Mouse (Mus musculus): Measurements from ENCODE around the gene Olfr979. TPM values are rescaled to one million over a fixed set of nuclear protein-coding genes. Genes with fewer than 3 reads are reported as not detected.
"Not testable (repeated sequence)": the region's sequence is repeated elsewhere in the genome, so short reads cannot be mapped to it uniquely, and the experiment has no call there.

Olfr979 gene
- polyA plus RNA-seq (2016; fragmentation: Nextera tagmentation; extraction: Ambion mirVana) = not detected in 2 replicates

DNA sequence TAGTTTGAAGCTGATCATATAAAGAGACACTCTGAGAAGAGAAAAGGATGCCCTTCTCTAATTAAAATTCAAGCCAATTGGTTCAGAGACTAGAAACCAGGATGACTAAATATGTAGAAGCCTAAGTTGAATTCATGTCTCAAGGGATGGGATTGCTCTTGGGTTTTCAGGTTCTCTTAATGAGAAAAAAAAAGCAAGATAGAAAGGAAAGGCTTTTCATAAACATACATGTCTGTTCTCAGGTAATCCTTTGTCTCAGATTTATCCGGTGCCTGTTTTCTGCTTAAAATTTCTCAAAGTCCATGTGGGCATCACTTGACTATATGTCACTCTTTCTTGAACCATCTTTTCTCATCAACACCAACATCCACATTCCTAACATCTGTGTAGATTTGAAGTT lies at the start of gene Olfr979:
Gene Olfr979, minus strand, starts transcription at position 101 of the 400 bp plus-strand sequence.
- Histone ChIP-seq H3K27me3 (no peaks in the 10 kb centered on the region), H3K9ac (no peak within 1 kb of the TSS), H3K4me3 (replicated peaks) (no peak within 1 kb of the TSS), H3K27ac (no peak within 1 kb of the TSS), H3K4me2 (no peak within 1 kb of the TSS), H3K9me3 (no peaks in the 10 kb centered on the region), H3K4me1 (no peaks in the 10 kb centered on the region), H3K36me3 (replicated peaks) (no peaks in the 10 kb centered on the region)
- no peak for ATAC-seq (ENCODE audit: low FRiP score)
- WGBS = 100% methylated on average over 1 of the region's 1 CpGs

DNA sequence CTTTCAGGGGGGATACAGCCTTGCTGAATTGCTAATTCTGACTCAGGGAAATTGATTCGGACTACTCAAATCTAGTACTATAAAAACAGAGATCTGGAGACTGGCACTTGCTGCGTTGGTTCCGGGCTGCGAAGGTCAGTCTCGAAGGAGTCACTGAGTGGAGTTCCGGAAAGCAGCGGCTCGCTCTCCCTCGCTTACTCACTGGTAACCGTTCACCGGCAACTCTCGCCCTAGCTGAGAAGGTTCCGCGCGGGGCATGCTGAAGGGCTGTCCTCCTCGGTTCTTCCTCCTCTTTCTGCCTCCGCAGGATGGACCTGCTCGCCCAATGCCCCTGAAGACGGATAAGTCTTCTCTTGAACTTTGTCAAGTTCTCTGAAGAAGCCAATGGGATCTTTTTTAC lies 46.9 kb upstream of the Olfr979 start:
- Histone ChIP-seq H3K9me3 (no peaks in the 10 kb centered on the region), H3K4me3 (replicated peaks) (no peak overlapping the region)

DNA sequence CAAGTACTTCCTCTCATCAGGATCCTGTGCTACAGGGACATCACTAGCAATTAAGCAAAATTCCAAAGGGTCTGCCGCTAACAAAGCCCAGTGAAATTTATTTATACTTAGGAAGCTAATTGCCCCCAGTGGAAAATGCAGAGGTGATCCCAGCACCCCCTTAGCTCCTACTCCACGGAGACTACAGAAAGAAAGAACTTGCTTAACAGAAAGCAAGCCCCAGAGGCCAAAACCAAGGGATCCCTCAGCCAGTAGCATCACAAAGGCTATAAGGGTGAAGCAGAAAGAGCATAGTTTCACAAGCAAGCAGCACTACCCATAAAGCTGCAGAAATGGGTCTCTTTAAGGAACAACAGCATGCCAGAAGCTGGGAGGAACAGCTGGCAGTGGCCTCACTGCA lies 17.9 kb upstream of the Olfr979 start, which contains the start of gene Olfr981:
Gene Olfr981, plus strand, starts transcription at position 301 of the 400 bp plus-strand sequence.
- Histone ChIP-seq H3K4me2 (no peak within 1 kb of the TSS), H3K9me3 (no peaks in the 10 kb centered on the region), H3K36me3 (replicated peaks) (no peaks in the 10 kb centered on the region), H3K27ac (no peak within 1 kb of the TSS), H3K4me3 (replicated peaks) (no peak within 1 kb of the TSS), H3K27me3 (no peaks in the 10 kb centered on the region), H3K9ac (no peak within 1 kb of the TSS), H3K4me1 (no peaks in the 10 kb centered on the region)
- 78% methylated on average over 2 of the region's 2 CpGs for WGBS
- no peak for ATAC-seq (ENCODE audit: low FRiP score)

More for the DNA sequence above, 46.9 kb upstream of the Olfr979 start:
- Histone ChIP-seq H3K4me1 (no peaks in the 10 kb centered on the region), H3K36me3 (replicated peaks) (no peaks in the 10 kb centered on the region), H3K27ac (no peak overlapping the region), H3K27me3 (no peaks in the 10 kb centered on the region), H3K9ac (no peak overlapping the region), H3K4me2 (no peak overlapping the region)
- ATAC-seq (ENCODE audit: low FRiP score) = no peak
- 96% methylated on average over 19 of the region's 19 CpGs for WGBS

DNA sequence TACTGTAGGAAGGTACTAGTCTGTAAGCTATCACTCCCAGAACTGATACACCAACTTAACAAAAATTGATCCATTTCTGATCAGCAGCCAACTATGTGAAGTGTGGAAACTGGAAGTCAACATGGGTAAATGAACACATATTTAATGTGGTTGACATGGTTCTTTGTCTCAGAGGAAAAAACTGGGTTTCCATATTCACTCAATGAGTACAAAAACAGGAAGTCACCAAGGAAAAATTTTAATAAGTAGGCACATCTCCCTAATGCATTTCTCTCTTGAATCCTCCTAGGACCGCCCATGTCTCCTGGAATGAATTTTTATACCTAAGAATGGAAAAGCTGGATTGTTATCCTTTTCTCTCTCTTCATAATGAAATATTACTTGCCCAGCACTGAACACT lies 6.2 kb upstream of the Olfr979 start, which contains the start of gene Olfr980:
Gene Olfr980, minus strand, starts transcription at position 101 of the 400 bp plus-strand sequence.
- H3K4me3 ChIP-seq (replicated peaks) = no peak within 1 kb of the TSS
- H3K36me3 ChIP-seq (replicated peaks) = no peaks in the 10 kb centered on the region
- ATAC-seq (ENCODE audit: low FRiP score) = no peak
- H3K4me1 ChIP-seq = no peaks in the 10 kb centered on the region
- no peak within 1 kb of the TSS for H3K4me2 ChIP-seq
- 90% methylated on average over 1 of the region's 1 CpGs for WGBS
- no peak within 1 kb of the TSS for H3K9ac ChIP-seq
- H3K27ac ChIP-seq = no peak within 1 kb of the TSS
- H3K9me3 ChIP-seq = no peaks in the 10 kb centered on the region
- H3K27me3 ChIP-seq = no peaks in the 10 kb centered on the region

DNA sequence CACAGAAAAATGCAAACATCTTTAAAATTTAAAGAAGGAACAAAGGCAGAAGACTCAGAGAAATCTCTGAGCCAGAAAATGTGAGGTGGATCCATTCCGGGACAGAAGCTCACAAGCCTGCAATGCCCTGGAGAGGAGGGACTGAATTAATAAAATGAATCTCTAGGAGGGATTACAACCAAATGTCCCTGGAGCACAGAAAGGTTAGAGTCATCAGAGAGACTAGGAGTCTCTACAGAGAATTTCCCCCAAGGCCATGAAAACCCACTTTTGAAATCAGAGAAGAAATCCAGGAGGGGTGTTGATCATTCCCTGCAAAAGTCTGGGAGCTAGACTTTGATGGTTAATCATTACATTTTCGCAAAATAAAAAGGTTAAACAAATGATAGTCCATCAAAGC lies 11.5 kb downstream of the Olfr979 start, which contains the start of gene Olfr978:
Gene Olfr978, plus strand, starts transcription at position 301 of the 400 bp plus-strand sequence.
- no peaks in the 10 kb centered on the region for H3K9me3 ChIP-seq
- H3K27ac ChIP-seq = no peak within 1 kb of the TSS
- no peak within 1 kb of the TSS for H3K4me2 ChIP-seq
- no peaks in the 10 kb centered on the region for H3K36me3 ChIP-seq (replicated peaks)
- WGBS = 79% methylated on average over 2 of the region's 2 CpGs
- no peaks in the 10 kb centered on the region for H3K4me1 ChIP-seq
- no peak within 1 kb of the TSS for H3K9ac ChIP-seq
- ATAC-seq (ENCODE audit: low FRiP score) = no peak
- H3K4me3 ChIP-seq (replicated peaks) = no peak within 1 kb of the TSS
- no peaks in the 10 kb centered on the region for H3K27me3 ChIP-seq

DNA sequence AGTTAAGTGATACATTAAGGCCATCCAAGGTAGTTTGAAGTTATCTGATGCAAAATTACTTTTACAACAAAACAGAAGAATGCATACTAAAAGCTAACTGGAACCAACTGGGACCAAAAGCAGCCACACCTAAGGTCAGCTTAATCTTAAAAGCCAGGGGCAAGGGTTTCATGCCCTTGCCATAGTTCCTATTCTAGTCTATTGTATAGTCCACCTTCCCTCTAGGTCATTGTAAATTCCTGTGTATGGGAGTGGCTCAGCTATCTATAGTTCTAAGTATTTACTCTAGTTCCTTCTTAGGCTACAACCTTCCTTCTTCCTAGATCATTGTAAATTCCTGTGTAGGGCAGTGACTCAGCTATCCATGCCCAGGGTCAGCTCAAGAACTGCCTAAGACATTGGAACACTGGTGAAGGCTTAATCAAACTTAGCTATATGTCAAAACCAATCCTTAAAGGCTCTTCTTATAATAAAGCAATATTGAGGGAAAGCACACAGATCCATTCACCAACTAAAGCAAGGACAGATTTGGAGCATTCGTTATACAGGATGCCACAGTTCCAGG lies 26.6 kb downstream of the Olfr979 start:
- H3K4me3 ChIP-seq (replicated peaks); H3K4me2 ChIP-seq; H3K9me3 ChIP-seq; H3K27me3 ChIP-seq; H3K9ac ChIP-seq; H3K27ac ChIP-seq; ATAC-seq (ENCODE audit: low FRiP score); H3K36me3 ChIP-seq (replicated peaks); H3K4me1 ChIP-seq: not testable (repeated sequence)
- WGBS = 86% methylated on average over 1 of the region's 1 CpGs

DNA sequence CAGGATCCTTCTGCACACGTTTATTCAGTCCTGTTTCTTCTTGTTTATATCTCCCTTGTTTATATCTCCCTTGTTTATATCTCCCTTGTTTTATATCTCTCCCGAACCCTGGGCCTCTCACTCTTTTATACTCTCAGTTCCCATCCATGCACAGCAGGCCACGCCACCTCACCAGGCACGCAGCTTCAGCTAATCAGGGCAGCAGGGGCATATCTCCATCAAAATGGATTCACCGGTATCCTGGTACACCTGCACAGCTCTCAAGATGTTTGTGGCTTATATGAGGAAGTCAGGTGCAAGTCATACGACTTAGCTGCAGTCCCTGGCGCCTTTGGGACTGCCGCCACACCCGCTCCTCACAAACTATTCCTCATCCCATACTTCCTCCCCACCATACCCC lies 42.2 kb downstream of the Olfr979 start, which contains the start of gene Olfr976:
Gene Olfr976, minus strand, starts transcription at position 101 of the 400 bp plus-strand sequence.
- H3K36me3 ChIP-seq (replicated peaks); H3K4me2 ChIP-seq; H3K27me3 ChIP-seq; ATAC-seq (ENCODE audit: low FRiP score); H3K9ac ChIP-seq; H3K4me1 ChIP-seq; H3K9me3 ChIP-seq; H3K4me3 ChIP-seq (replicated peaks); H3K27ac ChIP-seq: not testable (repeated sequence)
- 92% methylated on average over 8 of the region's 9 CpGs for WGBS

DNA sequence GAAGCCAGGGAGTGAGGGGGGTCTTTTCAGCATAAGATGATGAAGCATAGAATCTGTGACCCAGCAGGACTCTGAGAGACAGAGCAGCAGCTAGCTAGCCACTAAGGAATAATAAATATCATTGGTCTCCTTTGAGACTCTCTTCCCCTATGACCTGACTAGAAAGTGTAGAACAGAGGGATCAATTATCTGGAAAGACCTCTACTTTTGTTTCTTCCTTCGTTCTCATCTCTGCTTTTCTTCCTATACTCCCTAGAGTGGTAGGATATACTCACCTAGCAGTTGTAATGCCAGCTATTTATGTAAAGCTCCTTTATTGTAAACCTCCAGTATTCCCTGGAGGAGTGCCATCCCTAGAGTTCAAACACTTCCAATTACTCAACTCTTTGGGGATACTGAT lies 51.3 kb downstream of the Olfr979 start, which contains the start of gene Olfr975:
Gene Olfr975, minus strand, starts transcription at position 101 of the 400 bp plus-strand sequence.
- H3K9ac ChIP-seq = no peak within 1 kb of the TSS
- H3K9me3 ChIP-seq = no peaks in the 10 kb centered on the region
- no peak within 1 kb of the TSS for H3K27ac ChIP-seq
- 55% methylated on average over 1 of the region's 1 CpGs for WGBS
- no peak within 1 kb of the TSS for H3K4me2 ChIP-seq
- no peaks in the 10 kb centered on the region for H3K27me3 ChIP-seq
- no peaks in the 10 kb centered on the region for H3K36me3 ChIP-seq (replicated peaks)
- no peak within 1 kb of the TSS for H3K4me3 ChIP-seq (replicated peaks)
- ATAC-seq (ENCODE audit: low FRiP score) = no peak
- no peaks in the 10 kb centered on the region for H3K4me1 ChIP-seq

Other genes with a start within 250 kb of the Olfr979 start
- gene Olfr968, start 220.2 kb downstream of the Olfr979 start, polyA plus RNA-seq (2016; fragmentation: Nextera tagmentation; extraction: Ambion mirVana) = not detected in 2 replicates
- not detected in 2 replicates for gene Olfr969, start 212.5 kb downstream of the Olfr979 start, polyA plus RNA-seq (2016; fragmentation: Nextera tagmentation; extraction: Ambion mirVana)
- not detected in 2 replicates for gene Olfr970, start 194.6 kb downstream of the Olfr979 start, polyA plus RNA-seq (2016; fragmentation: Nextera tagmentation; extraction: Ambion mirVana)
- not detected in 2 replicates for gene Olfr971, start 166.6 kb downstream of the Olfr979 start, polyA plus RNA-seq (2016; fragmentation: Nextera tagmentation; extraction: Ambion mirVana)
- gene Olfr972, start 137.0 kb downstream of the Olfr979 start, polyA plus RNA-seq (2016; fragmentation: Nextera tagmentation; extraction: Ambion mirVana) = not detected in 2 replicates
- not detected in 2 replicates for gene Olfr229, start 96.1 kb downstream of the Olfr979 start, polyA plus RNA-seq (2016; fragmentation: Nextera tagmentation; extraction: Ambion mirVana)
- gene Olfr974, start 66.0 kb downstream of the Olfr979 start, polyA plus RNA-seq (2016; fragmentation: Nextera tagmentation; extraction: Ambion mirVana) = not detected in 2 replicates
- 0.06 TPM in 1 of 2 replicates, not detected in the other for gene Olfr975, start 51.4 kb downstream of the Olfr979 start, polyA plus RNA-seq (2016; fragmentation: Nextera tagmentation; extraction: Ambion mirVana)
- gene Olfr976, start 42.3 kb downstream of the Olfr979 start, polyA plus RNA-seq (2016; fragmentation: Nextera tagmentation; extraction: Ambion mirVana) = not detected in 2 replicates
- gene Olfr978, start 11.4 kb downstream of the Olfr979 start, polyA plus RNA-seq (2016; fragmentation: Nextera tagmentation; extraction: Ambion mirVana) = not detected in 2 replicates
- gene Olfr980, start 6.1 kb upstream of the Olfr979 start, polyA plus RNA-seq (2016; fragmentation: Nextera tagmentation; extraction: Ambion mirVana) = not detected in 2 replicates
- not detected in 2 replicates for gene Olfr981, start 18.0 kb upstream of the Olfr979 start, polyA plus RNA-seq (2016; fragmentation: Nextera tagmentation; extraction: Ambion mirVana)
- gene Olfr982, start 70.4 kb upstream of the Olfr979 start, polyA plus RNA-seq (2016; fragmentation: Nextera tagmentation; extraction: Ambion mirVana) = not detected in 2 replicates
- not detected in 2 replicates for gene Olfr983, start 90.1 kb upstream of the Olfr979 start, polyA plus RNA-seq (2016; fragmentation: Nextera tagmentation; extraction: Ambion mirVana)
- gene Olfr984, start 110.7 kb upstream of the Olfr979 start, polyA plus RNA-seq (2016; fragmentation: Nextera tagmentation; extraction: Ambion mirVana) = not detected in 2 replicates
- gene Olfr985, start 126.7 kb upstream of the Olfr979 start, polyA plus RNA-seq (2016; fragmentation: Nextera tagmentation; extraction: Ambion mirVana) = not detected in 2 replicates
- gene Tmem225, start 144.7 kb upstream of the Olfr979 start, polyA plus RNA-seq (2016; fragmentation: Nextera tagmentation; extraction: Ambion mirVana) = not detected in 2 replicates
- gene Olfr986, start 177.5 kb upstream of the Olfr979 start, polyA plus RNA-seq (2016; fragmentation: Nextera tagmentation; extraction: Ambion mirVana) = not detected in 2 replicates
- gene Zfp202, start 188.9 kb upstream of the Olfr979 start, polyA plus RNA-seq (2016; fragmentation: Nextera tagmentation; extraction: Ambion mirVana) = 8.2 and 8.4 TPM in 2 replicates